Mouse (Mus musculus) C2C12 (cell line): ENCODE data around the gene Pttg1. TPM values are rescaled to one million over a fixed set of nuclear protein-coding genes. Genes with fewer than 3 reads are reported as not detected.

ENCODE experiments used
- H3K27me3 ChIP-seq: one replicate; pipeline ENCODE4 v1.6.1; 2011; ENCODE audit not compliant: control insufficient read depth, insufficient read depth, insufficient read length
- H3K36me3 ChIP-seq: one replicate; pipeline ENCODE4 v1.6.1; 2011; ENCODE audit not compliant: control insufficient read depth, insufficient read depth
- H3K4me3 ChIP-seq: one replicate; pipeline ENCODE4 v1.5.1; 2011; ENCODE audit warnings: mild to moderate bottlenecking, control low read depth; ENCODE audit not compliant: poor library complexity, insufficient read depth, severe bottlenecking
- H3K79me2 ChIP-seq: one replicate; pipeline ENCODE4 v1.6.1; 2011; ENCODE audit not compliant: control insufficient read depth, insufficient read depth
- H3K79me3 ChIP-seq: one replicate; pipeline ENCODE4 v1.6.1; 2011; ENCODE audit warnings: low read depth, control low read depth
- H3ac ChIP-seq: one replicate; pipeline ENCODE3; 2011; ENCODE audit warnings: low read depth; ENCODE audit not compliant: control insufficient read depth, insufficient read length
- CEBPB ChIP-seq: IDR thresholded peaks from one replicate; pipeline ENCODE4 v1.6.1; 2011; ENCODE audit warnings: low read depth, mild to moderate bottlenecking, control low read depth, moderate library complexity
- CTCF ChIP-seq: IDR thresholded peaks from one replicate; pipeline ENCODE4 v1.5.1; 2011; ENCODE audit not compliant: control insufficient read depth, insufficient read depth, insufficient read length
- FOSL1 ChIP-seq: IDR thresholded peaks from one replicate; pipeline ENCODE4 v1.8.0; 2011; ENCODE audit warnings: mild to moderate bottlenecking, low read length; ENCODE audit not compliant: poor library complexity, insufficient read depth, severe bottlenecking
- MAX ChIP-seq: IDR thresholded peaks from one replicate; pipeline ENCODE4 v1.6.1; 2011; ENCODE audit warnings: mild to moderate bottlenecking, control low read depth
- MYOD1 ChIP-seq: IDR thresholded peaks from one replicate; pipeline ENCODE4 v1.6.1; 2011; ENCODE audit warnings: low read depth; ENCODE audit not compliant: control insufficient read depth, insufficient read length
- MYOG ChIP-seq: IDR thresholded peaks from one replicate; pipeline ENCODE4 v1.6.1; 2011; ENCODE audit not compliant: control insufficient read depth, insufficient read length; ENCODE audit errors: extremely low read depth
- USF1 ChIP-seq: IDR thresholded peaks from one replicate; pipeline ENCODE4 v1.6.1; 2011; ENCODE audit warnings: low read depth, mild to moderate bottlenecking, control low read depth, moderate library complexity
- polyA plus RNA-seq: library from polyadenylated mRNA; unstranded; fragments of >200 nt; fragmentation: generic; extraction: Trizol; gene quantifications from one replicate; pipeline ENCODE4 v1.2.1, GENCODE M21; 2012; ENCODE audit warnings: missing spikeins

Gene Pttg1
- polyA plus RNA-seq, 1 experiment, result 168 TPM

- no peak for TF ChIP-seq MYOG
- TF ChIP-seq FOSL1, result no peak
- no peak for TF ChIP-seq USF1
- TF ChIP-seq MAX, result no peak
- TF ChIP-seq CEBPB, result no peak
- no peak for TF ChIP-seq CTCF
- no peak for TF ChIP-seq MYOD1
Measured at GRCm38 (mm10) chr11:43425166-43425709, 813 bp downstream of the Pttg1 start.

DNA sequence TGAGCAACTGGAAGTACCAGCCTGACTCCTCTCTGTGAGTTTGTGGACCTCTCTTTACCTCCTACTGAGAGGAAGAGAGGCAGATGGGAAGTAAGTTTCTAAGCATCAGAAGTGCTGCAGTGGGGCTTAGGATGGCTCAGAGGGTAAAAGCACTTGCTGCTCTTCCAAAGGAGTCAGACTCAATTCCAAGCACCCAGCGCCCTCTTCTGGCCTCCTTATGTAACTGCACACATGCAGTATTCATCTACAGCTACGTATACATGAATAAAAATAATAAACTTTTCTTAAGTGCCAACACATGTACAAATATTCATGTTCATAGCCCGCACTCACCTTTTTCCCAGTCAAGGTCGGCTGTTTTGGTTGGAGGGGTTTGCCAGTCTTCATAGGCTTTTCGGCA lies 1.7 kb downstream of the Pttg1 start:
- no peak overlapping the region for H3ac ChIP-seq
- H3K36me3 ChIP-seq, result peaks cover 40% of the 10 kb centered on the region
- no peaks in the 10 kb centered on the region for H3K27me3 ChIP-seq
- H3K79me2 ChIP-seq, result peaks cover 32% of the 10 kb centered on the region
- TF ChIP-seq CTCF (no peak), FOSL1 (no peak), MYOD1 (no peak), CEBPB (no peak), USF1 (no peak), MAX (no peak), MYOG (no peak)
- no peak overlapping the region for H3K4me3 ChIP-seq
- H3K79me3 ChIP-seq, result peaks cover 14% of the 10 kb centered on the region

More at GRCm38 (mm10) chr11:43425166-43425709, 813 bp downstream of the Pttg1 start:
- peak overlapping the region; percentile 35 for H3ac ChIP-seq
- peaks cover 35% of the 10 kb centered on the region for H3K36me3 ChIP-seq
- H3K79me3 ChIP-seq, result peaks cover 14% of the 10 kb centered on the region
- no peaks in the 10 kb centered on the region for H3K27me3 ChIP-seq
- peak overlapping the region; percentile 52 for H3K4me3 ChIP-seq
- H3K79me2 ChIP-seq, result peaks cover 32% of the 10 kb centered on the region

DNA sequence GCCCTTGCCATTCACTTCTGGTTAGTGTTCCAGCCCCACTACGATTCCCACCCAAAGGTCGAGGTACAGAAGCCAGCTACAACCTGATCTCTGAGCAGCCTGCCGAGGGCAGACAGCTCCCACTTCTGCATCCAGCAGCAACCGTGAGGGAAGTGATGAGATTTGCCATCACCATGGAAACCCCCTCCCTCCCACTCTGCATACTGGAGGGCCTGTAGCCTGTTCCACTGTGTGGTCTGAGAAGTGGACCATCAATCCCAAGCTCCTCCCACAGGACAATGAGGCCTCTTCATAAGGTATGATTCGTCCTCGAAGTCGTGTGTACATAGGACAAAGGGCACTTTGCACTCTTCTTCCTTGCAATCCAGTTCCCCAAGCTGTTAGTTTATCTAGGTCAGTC lies 8.8 kb downstream of the Pttg1 start:
- TF ChIP-seq MAX (no peak), MYOD1 (no peak), MYOG (no peak), FOSL1 (no peak), CEBPB (no peak), CTCF (no peak), USF1 (no peak)

DNA sequence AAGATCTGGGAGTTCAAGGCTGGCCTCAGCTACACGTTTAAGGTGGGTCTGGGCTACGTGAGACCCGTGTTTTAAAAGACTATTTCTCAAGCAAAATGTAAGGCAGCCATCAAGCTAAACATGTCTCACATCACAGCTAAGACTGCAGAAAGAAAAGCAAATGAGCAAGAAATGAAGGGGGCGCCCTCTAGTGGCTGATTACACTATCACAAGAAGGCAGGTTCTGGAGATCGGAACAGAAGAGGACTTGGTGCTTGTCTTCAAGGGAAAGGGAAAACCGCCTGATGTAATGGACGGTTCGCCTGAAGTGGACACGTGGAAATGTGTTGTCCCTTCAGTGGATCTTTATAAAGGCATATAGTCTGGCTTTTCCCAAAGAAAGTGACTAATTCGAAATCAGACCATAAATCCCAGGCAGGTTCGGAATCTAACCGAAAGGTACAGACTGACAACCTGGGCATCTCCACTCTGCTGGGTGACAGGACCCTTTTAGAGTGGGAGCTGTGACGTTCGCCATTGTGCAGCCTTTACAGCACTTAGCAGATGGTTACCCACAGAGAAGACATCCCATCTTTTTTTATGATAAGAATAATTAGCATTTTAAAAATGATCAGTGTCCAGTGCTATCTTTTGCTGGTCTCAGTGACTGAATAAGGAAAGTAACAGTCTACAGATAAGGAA lies 13.1 kb downstream of the Pttg1 start:
- Histone ChIP-seq H3ac (no peak overlapping the region), H3K36me3 (no peaks in the 10 kb centered on the region), H3K79me2 (no peaks in the 10 kb centered on the region), H3K27me3 (no peaks in the 10 kb centered on the region), H3K4me3 (no peak overlapping the region), H3K79me3 (no peaks in the 10 kb centered on the region)
- TF ChIP-seq USF1 (no peak), CTCF (peak; percentile 44)

More for the DNA sequence above, 8.8 kb downstream of the Pttg1 start:
- Histone ChIP-seq H3K4me3 (no peak overlapping the region), H3K27me3 (no peaks in the 10 kb centered on the region), H3ac (no peak overlapping the region), H3K79me3 (no peaks in the 10 kb centered on the region), H3K79me2 (no peaks in the 10 kb centered on the region), H3K36me3 (peaks cover 22% of the 10 kb centered on the region)

DNA sequence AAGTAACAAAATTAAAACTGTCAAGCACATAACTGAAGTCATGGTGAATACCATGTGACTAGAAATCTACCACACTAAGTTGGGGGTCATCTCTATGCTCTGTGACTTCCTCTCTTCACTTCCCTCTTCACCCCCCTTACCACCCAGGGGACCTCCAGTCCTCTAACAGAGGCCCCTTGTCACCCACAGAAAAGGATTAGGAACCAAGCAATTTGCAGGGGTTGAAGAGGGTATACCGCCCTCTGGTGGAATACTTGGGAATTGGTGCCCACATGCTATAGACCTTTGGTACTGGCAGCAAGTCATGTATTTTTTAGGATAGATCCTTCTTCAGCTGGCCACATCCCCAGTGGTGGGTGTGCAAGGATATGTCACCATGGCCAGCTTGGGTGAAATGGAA lies 14.6 kb downstream of the Pttg1 start:
- no peak overlapping the region for H3K4me3 ChIP-seq
- H3K79me2 ChIP-seq, result no peaks in the 10 kb centered on the region
- no peaks in the 10 kb centered on the region for H3K79me3 ChIP-seq
- TF ChIP-seq MYOD1 (no peak), CTCF (peak; percentile 48)
- H3ac ChIP-seq, result no peak overlapping the region
- H3K36me3 ChIP-seq, result no peaks in the 10 kb centered on the region
- no peaks in the 10 kb centered on the region for H3K27me3 ChIP-seq

GRCm38 (mm10) chr11:43410291-43410690 lies 15.8 kb downstream of the Pttg1 start:
- Histone ChIP-seq H3K79me2 (no peaks in the 10 kb centered on the region), H3K79me3 (no peaks in the 10 kb centered on the region), H3K4me3 (no peak overlapping the region), H3K27me3 (no peaks in the 10 kb centered on the region), H3K36me3 (no peaks in the 10 kb centered on the region), H3ac (no peak overlapping the region)
- no peak for TF ChIP-seq USF1
- TF ChIP-seq MYOD1, result no peak
- TF ChIP-seq CTCF, result no peak
- TF ChIP-seq CEBPB, result no peak
- no peak for TF ChIP-seq MAX
- no peak for TF ChIP-seq MYOG
- no peak for TF ChIP-seq FOSL1
